Mouse (Mus musculus) liver, postnatal 0 days (tissue): ENCODE measurements around the gene Timm44.

Experiments
- CTCF ChIP-seq: sonication (generic); IDR thresholded peaks from 2 replicates; pipeline ENCODE4 v1.5.1; 2016; ENCODE audit warnings: antibody characterized with exemption, low read depth
- EP300 ChIP-seq: IDR thresholded peaks from 2 replicates; pipeline ENCODE4 v1.6.1; 2016; ENCODE audit warnings: antibody characterized with exemption, low read depth, mild to moderate bottlenecking

- TF ChIP-seq CTCF (no peak), EP300 (no peak)
These were observed 37.8 kb upstream of the Timm44 start for GRCm38 (mm10) chr8:4313254-4314124.
